Mouse (Mus musculus) neural tube, embryonic 14.5 days (tissue): ENCODE measurements around the gene Sorcs3. TPM values are rescaled to one million over a fixed set of nuclear protein-coding genes. Genes with fewer than 3 reads are reported as not detected.

ENCODE experiments used
- ATAC-seq: fragments of 200-750 bp; cut with Nextera tagmentation; 2 replicates; pipeline ENCODE4 v1.8.0; 2017; ENCODE audit warnings: low read depth, mild to moderate bottlenecking, moderate TSS enrichment, moderate library complexity
- H3K27ac ChIP-seq: fragments of 300-500 bp; sonication (generic); 2 replicates; pipeline ENCODE4 v1.5.1; 2014; ENCODE audit warnings: low read depth, mild to moderate bottlenecking, control low read depth, low read length, moderate library complexity, mixed read lengths
- H3K27me3 ChIP-seq: fragments of 300-500 bp; sonication (generic); 2 replicates; pipeline ENCODE4 v1.6.1; 2014; ENCODE audit warnings: low read length; ENCODE audit not compliant: control insufficient read depth, insufficient read depth
- H3K36me3 ChIP-seq: fragments of 300-500 bp; sonication (generic); 2 replicates; pipeline ENCODE4 v1.6.1; 2014; ENCODE audit warnings: low read length, mixed read lengths; ENCODE audit not compliant: control insufficient read depth, insufficient read depth
- H3K4me1 ChIP-seq: fragments of 300-500 bp; sonication (generic); 2 replicates; pipeline ENCODE4 v1.6.1; 2014; ENCODE audit warnings: low read length; ENCODE audit not compliant: control insufficient read depth, insufficient read depth
- H3K4me2 ChIP-seq: fragments of 300-500 bp; sonication (generic); 2 replicates; pipeline ENCODE4 v1.6.1; 2014; ENCODE audit warnings: mild to moderate bottlenecking, low read depth, low read length, control low read depth
- H3K4me3 ChIP-seq: fragments of 300-500 bp; sonication (generic); 2 replicates; pipeline ENCODE4 v1.5.1; 2014; ENCODE audit warnings: low read depth, low read length, control low read depth, mixed read lengths
- H3K9ac ChIP-seq: fragments of 300-500 bp; sonication (generic); replicated peaks from 2 replicates; pipeline ENCODE4 v1.6.1; 2014; ENCODE audit warnings: low read depth, mild to moderate bottlenecking, control low read depth, low read length, mixed read lengths
- H3K9me3 ChIP-seq: fragments of 300-500 bp; sonication (generic); 2 replicates; pipeline ENCODE4 v1.6.1; 2016; ENCODE audit warnings: low read length; ENCODE audit not compliant: control insufficient read depth
- WGBS: fragments of 180-500 bp; shearing (Covaris S2); extraction: QIAGEN DNeasy Blood & Tissue Kit; methylation state at CpG from one replicate; pipeline ENCODE4 v1.1.7; 2014; 5-methylcytosine and 5-hydroxymethylcytosine counted together
- polyA plus RNA-seq: library from polyadenylated mRNA; unstranded; fragments of >200 nt; fragmentation: Nextera tagmentation; extraction: Ambion mirVana; gene quantifications from 2 replicates; pipeline ENCODE4 v1.2.1, GENCODE M21; 2014

Gene Sorcs3
- polyA plus RNA-seq, 1 experiment from 2014 or later = 18.3 TPM

- no peaks in the 10 kb centered on the region for H3K36me3 ChIP-seq
- no peak for ATAC-seq
- no peak overlapping the region for H3K9ac ChIP-seq
- no peak overlapping the region for H3K27ac ChIP-seq
- H3K9me3 ChIP-seq = no peaks in the 10 kb centered on the region
- no peaks in the 10 kb centered on the region for H3K4me1 ChIP-seq
- H3K4me3 ChIP-seq = no peak overlapping the region
- no peaks in the 10 kb centered on the region for H3K27me3 ChIP-seq
- 29% methylated on average over 2 of the region's 2 CpGs for WGBS
- H3K4me2 ChIP-seq = no peak overlapping the region
Observed at GRCm38 (mm10) chr19:48771565-48771964, 565.7 kb downstream of the Sorcs3 start.

GRCm38 (mm10) chr19:48779095-48779765 lies 573.4 kb downstream of the Sorcs3 start:
- no peak for ATAC-seq

GRCm38 (mm10) chr19:48780813-48781212 lies 575.0 kb downstream of the Sorcs3 start:
- H3K36me3 ChIP-seq = no peaks in the 10 kb centered on the region
- H3K9ac ChIP-seq = no peak overlapping the region
- peaks cover 2% of the 10 kb centered on the region; the same call in 1 of the 2 replicates for H3K4me1 ChIP-seq
- H3K4me3 ChIP-seq = no peak overlapping the region
- 91% methylated on average over 2 of the region's 2 CpGs for WGBS
- H3K9me3 ChIP-seq = no peaks in the 10 kb centered on the region
- H3K27ac ChIP-seq = no peak overlapping the region
- ATAC-seq = no peak
- H3K27me3 ChIP-seq = no peaks in the 10 kb centered on the region
- H3K4me2 ChIP-seq = no peak overlapping the region

More at GRCm38 (mm10) chr19:48779095-48779765, 573.4 kb downstream of the Sorcs3 start:
- no peak overlapping the region for H3K4me3 ChIP-seq
- peaks cover 2% of the 10 kb centered on the region; the same call in 1 of the 2 replicates for H3K4me1 ChIP-seq
- H3K27me3 ChIP-seq = no peaks in the 10 kb centered on the region
- H3K9me3 ChIP-seq = no peaks in the 10 kb centered on the region
- H3K27ac ChIP-seq = no peak overlapping the region
- H3K4me2 ChIP-seq = no peak overlapping the region
- H3K9ac ChIP-seq = no peak overlapping the region
- 87% methylated on average over 3 of the region's 3 CpGs for WGBS
- no peaks in the 10 kb centered on the region for H3K36me3 ChIP-seq

- Histone ChIP-seq H3K9me3 (no peaks in the 10 kb centered on the region), H3K27ac (peak overlapping the region; percentile 40; the same call in 1 of the 2 replicates), H3K4me3 (no peak overlapping the region), H3K4me2 (no peak overlapping the region), H3K27me3 (no peaks in the 10 kb centered on the region), H3K4me1 (peaks cover 2% of the 10 kb centered on the region; the same call in 1 of the 2 replicates), H3K36me3 (no peaks in the 10 kb centered on the region), H3K9ac (no peak overlapping the region)
- 33% methylated on average over 7 of the region's 7 CpGs for WGBS
- ATAC-seq = peak; percentile 49
Observed at GRCm38 (mm10) chr19:48782024-48782721, 576.3 kb downstream of the Sorcs3 start.

GRCm38 (mm10) chr19:48787269-48787668 lies 581.4 kb downstream of the Sorcs3 start:
- Histone ChIP-seq H3K27ac (no peak overlapping the region), H3K9me3 (no peaks in the 10 kb centered on the region), H3K4me3 (no peak overlapping the region), H3K4me2 (no peak overlapping the region), H3K9ac (no peak overlapping the region), H3K4me1 (no peaks in the 10 kb centered on the region; the same call in 1 of the 2 replicates), H3K27me3 (no peaks in the 10 kb centered on the region), H3K36me3 (no peaks in the 10 kb centered on the region)
- ATAC-seq = no peak
- 69% methylated on average over 4 of the region's 4 CpGs for WGBS

- Histone ChIP-seq H3K9me3 (no peaks in the 10 kb centered on the region), H3K9ac (no peak overlapping the region), H3K27me3 (no peaks in the 10 kb centered on the region), H3K4me2 (no peak overlapping the region), H3K4me3 (no peak overlapping the region), H3K4me1 (no peaks in the 10 kb centered on the region), H3K27ac (no peak overlapping the region), H3K36me3 (no peaks in the 10 kb centered on the region)
- WGBS = 41% methylated on average over 6 of the region's 6 CpGs
- ATAC-seq = no peak
Observed at GRCm38 (mm10) chr19:48804546-48804945, 598.7 kb downstream of the Sorcs3 start.

GRCm38 (mm10) chr19:48811541-48811940 lies 605.7 kb downstream of the Sorcs3 start:
- H3K36me3 ChIP-seq = no peaks in the 10 kb centered on the region
- ATAC-seq = no peak
- no peak overlapping the region for H3K9ac ChIP-seq
- no peak overlapping the region for H3K4me2 ChIP-seq
- WGBS = 67% methylated on average over 3 of the region's 3 CpGs
- H3K27ac ChIP-seq = no peak overlapping the region
- no peak overlapping the region for H3K4me3 ChIP-seq
- H3K27me3 ChIP-seq = no peaks in the 10 kb centered on the region
- H3K4me1 ChIP-seq = no peaks in the 10 kb centered on the region
- no peaks in the 10 kb centered on the region for H3K9me3 ChIP-seq

GRCm38 (mm10) chr19:48813823-48814222 lies 608.0 kb downstream of the Sorcs3 start:
- Histone ChIP-seq H3K4me1 (no peaks in the 10 kb centered on the region), H3K9me3 (no peaks in the 10 kb centered on the region), H3K36me3 (no peaks in the 10 kb centered on the region), H3K4me2 (no peak overlapping the region), H3K27me3 (no peaks in the 10 kb centered on the region), H3K9ac (no peak overlapping the region), H3K27ac (no peak overlapping the region), H3K4me3 (no peak overlapping the region)
- ATAC-seq = no peak
- WGBS = 92% methylated on average over 4 of the region's 4 CpGs

GRCm38 (mm10) chr19:48815064-48815463 lies 609.2 kb downstream of the Sorcs3 start:
- no peak for ATAC-seq
- 97% methylated on average over 3 of the region's 3 CpGs for WGBS

More at GRCm38 (mm10) chr19:48815064-48815463, 609.2 kb downstream of the Sorcs3 start:
- no peak overlapping the region for H3K9ac ChIP-seq
- no peaks in the 10 kb centered on the region for H3K36me3 ChIP-seq
- no peaks in the 10 kb centered on the region for H3K9me3 ChIP-seq
- H3K27me3 ChIP-seq = no peaks in the 10 kb centered on the region
- H3K4me3 ChIP-seq = no peak overlapping the region
- no peaks in the 10 kb centered on the region for H3K4me1 ChIP-seq
- H3K4me2 ChIP-seq = no peak overlapping the region
- no peak overlapping the region for H3K27ac ChIP-seq
